Mouse (Mus musculus) megakaryocyte, embryonic 14.5 days (primary cell): Measurements from ENCODE around the gene Sv2c.

Source experiments
- FLI1 ChIP-seq: IDR thresholded peaks from 2 replicates; pipeline ENCODE4 v1.6.1; 2012; ENCODE audit warnings: low read length, inconsistent platforms, mixed read lengths
- GATA1 ChIP-seq: IDR thresholded peaks from 3 replicates; pipeline ENCODE4 v1.6.1; 2012; ENCODE audit warnings: mixed read lengths, low read length, inconsistent platforms, borderline replicate concordance

DNA sequence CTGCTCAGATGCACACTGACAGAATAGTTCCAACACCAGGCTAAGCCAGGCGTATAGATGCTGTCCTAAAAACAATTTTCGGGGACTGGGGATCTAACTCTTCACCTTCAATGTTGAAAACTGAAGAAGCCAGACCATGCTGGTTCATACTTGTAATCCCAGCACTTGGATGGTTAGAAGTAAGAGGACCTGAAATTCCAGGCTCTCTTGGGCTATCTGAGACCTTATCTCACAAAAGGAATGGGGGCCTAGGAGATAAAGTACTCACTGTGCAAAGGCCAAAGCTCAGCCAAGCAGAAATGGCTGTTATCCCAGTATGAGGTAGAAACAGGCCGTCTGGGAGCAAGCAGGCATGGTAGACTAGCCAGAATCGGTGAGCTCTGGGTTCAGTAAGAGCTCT, 180.1 kb downstream of the Sv2c start:
- TF ChIP-seq GATA1 (no peak), FLI1 (no peak)
